Mouse (Mus musculus): ENCODE results near the gene Dclk3. TPM values are rescaled to one million over a fixed set of nuclear protein-coding genes. Genes with fewer than 3 reads are reported as not detected.

Gene Dclk3
- polyA plus RNA-seq (2015; fragmentation: Illumina TruSeq; extraction: RNeasy Lipid Tissue Mini Kit (QIAGEN cat#74804); ENCODE audit: insufficient read depth, low read depth, low replicate concordance) = 0.35 TPM

DNA sequence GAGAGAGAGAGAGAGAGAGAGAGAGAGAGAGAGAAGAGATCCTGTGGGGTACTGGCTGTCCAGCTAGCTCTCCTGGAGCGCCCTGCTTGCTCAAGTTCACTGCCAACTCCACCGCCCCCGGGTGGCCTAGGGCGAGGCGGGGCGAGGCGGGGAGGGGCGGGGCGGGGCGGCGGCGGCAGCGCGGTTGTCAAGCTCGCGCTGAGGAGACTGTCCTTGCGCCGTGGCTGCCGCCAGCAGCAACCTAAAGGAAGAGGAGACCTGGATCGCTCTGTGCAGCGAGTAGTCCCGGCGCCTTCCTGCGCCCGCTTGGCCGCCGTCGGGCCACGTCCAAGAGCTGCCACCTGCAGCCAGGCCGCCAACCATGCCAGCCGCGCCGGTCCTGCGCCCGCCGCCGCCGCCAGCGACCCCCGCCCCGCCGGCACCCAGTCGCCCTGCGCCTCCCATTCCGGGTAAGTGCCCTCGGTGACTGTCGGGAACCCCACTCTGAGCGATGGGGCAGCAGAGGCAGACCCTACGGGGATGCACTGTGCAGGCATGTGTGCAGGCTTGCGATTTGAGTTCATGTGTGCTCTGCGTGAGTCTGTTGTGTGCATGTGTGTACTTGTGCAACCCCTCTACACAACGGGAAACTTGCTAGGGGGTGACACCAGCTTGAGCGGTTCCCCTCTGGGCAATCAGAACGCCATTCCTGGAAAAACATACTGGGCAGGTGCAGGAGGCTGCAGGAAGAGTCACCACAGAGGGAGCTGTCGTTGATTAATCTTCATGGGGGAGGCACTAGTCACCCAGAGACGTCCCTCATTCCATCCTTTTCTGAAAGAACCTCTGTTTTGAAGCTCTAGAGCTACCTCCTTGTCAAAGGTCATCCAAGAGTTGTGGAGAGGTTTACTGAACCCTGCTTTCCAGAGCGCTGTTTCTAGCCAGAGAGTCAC is at the start of gene Dclk3:
TSS of gene Dclk3 (plus strand) at position 178 of the 932 bp plus-strand sequence.

Other genes starting within 250 kb of the Dclk3 start
- 5.3 TPM for gene Mlh1, start 167.3 kb upstream of the Dclk3 start, polyA plus RNA-seq (2015; fragmentation: Illumina TruSeq; extraction: RNeasy Lipid Tissue Mini Kit (QIAGEN cat#74804); ENCODE audit: insufficient read depth, low read depth, low replicate concordance)
- gene Epm2aip1, start 167.2 kb upstream of the Dclk3 start, polyA plus RNA-seq (2015; fragmentation: Illumina TruSeq; extraction: RNeasy Lipid Tissue Mini Kit (QIAGEN cat#74804); ENCODE audit: insufficient read depth, low read depth, low replicate concordance) = 8.3 TPM
- gene Trank1, start 127.3 kb upstream of the Dclk3 start, polyA plus RNA-seq (2015; fragmentation: Illumina TruSeq; extraction: RNeasy Lipid Tissue Mini Kit (QIAGEN cat#74804); ENCODE audit: insufficient read depth, low read depth, low replicate concordance) = 0.07 TPM

Measured in pancreas, adult 10 weeks (tissue).